Mouse (Mus musculus) CH12.LX (cell line): ENCODE data around the gene Fshr. TPM values are rescaled to one million over a fixed set of nuclear protein-coding genes. Genes with fewer than 3 reads are reported as not detected.

ENCODE experiments used
- DNase-seq: peaks from one replicate; pipeline ENCODE4 v3.0.0-alpha.2; 2013; ENCODE audit errors: extremely low read depth
- H3K27ac ChIP-seq: 2 replicates; pipeline ENCODE4 v1.5.1; 2012; ENCODE audit warnings: low read depth, mild to moderate bottlenecking, control low read depth, moderate library complexity; ENCODE audit not compliant: insufficient read depth
- H3K27me3 ChIP-seq: replicated peaks from 2 replicates; pipeline ENCODE3; 2012; ENCODE audit warnings: inconsistent platforms
- H3K36me3 ChIP-seq, 2 experiments: replicated peaks in 1 of 2; 2 replicates each; pipeline versions ENCODE3 to v1.6.1; 2012; ENCODE audit warnings: inconsistent platforms in 1 of 2, low read length in 1 of 2, mild to moderate bottlenecking in 1 of 2, mixed read lengths in 1 of 2, moderate library complexity in 1 of 2; ENCODE audit not compliant: control insufficient read depth in 1 of 2, insufficient read depth in 1 of 2
- H3K4me1 ChIP-seq, 2 experiments: 2 replicates each; pipeline ENCODE4 v1.6.1; 2012; ENCODE audit warnings: inconsistent platforms in 1 of 2, moderate library complexity in 1 of 2; ENCODE audit not compliant: insufficient read depth in 2 of 2, control insufficient read depth in 1 of 2
- H3K4me2 ChIP-seq: 2 replicates; pipeline ENCODE4 v1.6.1; 2012; ENCODE audit warnings: low read depth, mild to moderate bottlenecking, control low read depth; ENCODE audit not compliant: poor library complexity, insufficient read depth, severe bottlenecking
- H3K4me3 ChIP-seq, 3 experiments: fragments of 150-350 bp in 1 of 3; sonication (generic) in 1 of 3; replicated peaks in 1 of 3; 2 replicates each; pipeline versions ENCODE3 to v1.5.1; 2011 to 2012; ENCODE audit warnings: low read depth in 2 of 3, low read length in 2 of 3, mild to moderate bottlenecking in 2 of 3, moderate library complexity in 2 of 3, control low read depth in 1 of 3, improper control_type of control experiment in 1 of 3, inconsistent platforms in 1 of 3, mixed read lengths in 1 of 3; ENCODE audit not compliant: poor library complexity in 1 of 3
- H3K79me2 ChIP-seq: replicated peaks from 2 replicates; pipeline ENCODE4 v1.6.1; 2012; ENCODE audit warnings: mild to moderate bottlenecking, moderate library complexity; ENCODE audit not compliant: control insufficient read depth, poor library complexity, insufficient read depth, severe bottlenecking; ENCODE audit errors: extremely low read depth
- H3K9ac ChIP-seq: 2 replicates; pipeline ENCODE4 v1.6.1; 2012; ENCODE audit warnings: low read depth, mild to moderate bottlenecking, control low read depth, moderate library complexity; ENCODE audit not compliant: insufficient read depth
- H3K9me3 ChIP-seq: replicated peaks from 2 replicates; pipeline ENCODE3; 2012; ENCODE audit warnings: low read length, inconsistent platforms, mixed read lengths
- CHD2 ChIP-seq: IDR thresholded peaks from 2 replicates; pipeline ENCODE4 v1.6.1; 2011; ENCODE audit warnings: low read length, improper control_type of control experiment
- CTCF ChIP-seq, 2 experiments: IDR thresholded peaks in 1 of 2; conservative IDR thresholded peaks in 1 of 2; 2 replicates each; pipeline ENCODE4 v1.5.1; 2011 to 2012; ENCODE audit warnings: low read depth in 2 of 2, low read length in 2 of 2, improper control_type of control experiment in 1 of 2, inconsistent platforms in 1 of 2, mild to moderate bottlenecking in 1 of 2, moderate library complexity in 1 of 2
- E2F4 ChIP-seq: IDR thresholded peaks from 2 replicates; pipeline ENCODE4 v1.6.1; 2011; ENCODE audit warnings: low read depth, low read length, improper control_type of control experiment; ENCODE audit not compliant: insufficient replicate concordance
- ELF1 ChIP-seq: IDR thresholded peaks from 2 replicates; pipeline ENCODE4 v1.6.1; 2014; ENCODE audit warnings: low read depth, mild to moderate bottlenecking, inconsistent platforms, low read length, improper control_type of control experiment
- EP300 ChIP-seq: IDR thresholded peaks from 2 replicates; pipeline ENCODE4 v1.6.1; 2011; ENCODE audit warnings: low read length, improper control_type of control experiment
- GABPA ChIP-seq: IDR thresholded peaks from 2 replicates; pipeline ENCODE4 v1.6.1; 2012; ENCODE audit warnings: low read depth, low read length, improper control_type of control experiment, inconsistent platforms; ENCODE audit not compliant: insufficient replicate concordance
- HCFC1 ChIP-seq: IDR thresholded peaks from 2 replicates; pipeline ENCODE4 v1.6.1; 2012; ENCODE audit warnings: low read depth, mild to moderate bottlenecking, inconsistent platforms, low read length, improper control_type of control experiment
- IRF4 ChIP-seq: IDR thresholded peaks from 2 replicates; pipeline ENCODE4 v1.6.1; 2014; ENCODE audit warnings: low read depth, mild to moderate bottlenecking, inconsistent platforms, low read length, improper control_type of control experiment
- JUN ChIP-seq: IDR thresholded peaks from 2 replicates; pipeline ENCODE4 v1.6.1; 2011; ENCODE audit warnings: low read depth, mild to moderate bottlenecking, low read length, improper control_type of control experiment, moderate library complexity; ENCODE audit not compliant: insufficient read depth
- JUND ChIP-seq: conservative IDR thresholded peaks from 2 replicates; pipeline ENCODE4 v1.6.1; 2011; ENCODE audit warnings: low read depth, low read length, improper control_type of control experiment
- MAX ChIP-seq: IDR thresholded peaks from 2 replicates; pipeline ENCODE4 v1.6.1; 2011; ENCODE audit warnings: low read length, improper control_type of control experiment
- MEF2A ChIP-seq: IDR thresholded peaks from 2 replicates; pipeline ENCODE4 v1.6.1; 2014; ENCODE audit warnings: low read depth, mild to moderate bottlenecking, inconsistent platforms, low read length, improper control_type of control experiment, borderline replicate concordance
- MXI1 ChIP-seq: IDR thresholded peaks from 2 replicates; pipeline ENCODE4 v1.6.1; 2011; ENCODE audit warnings: mild to moderate bottlenecking, low read depth, low read length, improper control_type of control experiment
- NELFE ChIP-seq: IDR thresholded peaks from 2 replicates; pipeline ENCODE4 v1.6.1; 2011; ENCODE audit warnings: low read depth, low read length, improper control_type of control experiment
- NRF1 ChIP-seq: IDR thresholded peaks from 2 replicates; pipeline ENCODE4 v1.6.1; 2014; ENCODE audit warnings: low read depth, mild to moderate bottlenecking, inconsistent platforms, low read length, improper control_type of control experiment, moderate library complexity
- PAX5 ChIP-seq: IDR thresholded peaks from 2 replicates; pipeline ENCODE4 v1.6.1; 2012; ENCODE audit warnings: low read length, inconsistent platforms, mixed read lengths
- POLR2AphosphoS2 ChIP-seq: IDR thresholded peaks from 2 replicates; pipeline ENCODE4 v1.6.1; 2011; ENCODE audit warnings: low read depth, low read length, improper control_type of control experiment
- RAD21 ChIP-seq: IDR thresholded peaks from 2 replicates; pipeline ENCODE4 v1.6.1; 2011; ENCODE audit warnings: low read depth, mild to moderate bottlenecking, low read length, improper control_type of control experiment, moderate library complexity
- SIN3A ChIP-seq: IDR thresholded peaks from 2 replicates; pipeline ENCODE4 v1.6.1; 2012; ENCODE audit warnings: low read length, improper control_type of control experiment, inconsistent platforms
- SMC3 ChIP-seq: IDR thresholded peaks from 2 replicates; pipeline ENCODE4 v1.6.1; 2011; ENCODE audit warnings: low read depth, low read length, improper control_type of control experiment
- TBP ChIP-seq: conservative IDR thresholded peaks from 2 replicates; pipeline ENCODE4 v1.6.1; 2011; ENCODE audit warnings: low read depth, low read length, improper control_type of control experiment
- TCF12 ChIP-seq: IDR thresholded peaks from 2 replicates; pipeline ENCODE4 v1.6.1; 2014; ENCODE audit warnings: low read depth, mild to moderate bottlenecking, inconsistent platforms, low read length, improper control_type of control experiment
- ZKSCAN1 ChIP-seq: IDR thresholded peaks from 2 replicates; pipeline ENCODE4 v1.6.1; 2012; ENCODE audit warnings: low read depth, inconsistent platforms, low read length, improper control_type of control experiment, borderline replicate concordance
- ZMIZ1 ChIP-seq: IDR thresholded peaks from 2 replicates; pipeline ENCODE4 v1.6.1; 2012; ENCODE audit warnings: low read depth, mild to moderate bottlenecking, inconsistent platforms, low read length, improper control_type of control experiment
- dilution Hi-C: fragments of 300-500 bp; cut with MboI; formaldehyde crosslinking; loops from 2 replicates; pipeline ENCODE4 v1.14.3; 2020; ENCODE audit warnings: low sequenced_read_pairs; ENCODE audit not compliant: extremely low pct_unique_long_range_greater_than_20kb, extremely low pct_ligation_motif_present
- in situ Hi-C: fragments of 300-500 bp; cut with MboI; formaldehyde crosslinking; loops from 3 replicates; pipeline ENCODE4 v1.14.3; 2019; ENCODE audit warnings: low sequenced_read_pairs, low pct_ligation_motif_present, low pct_unique_long_range_greater_than_20kb, mixed read lengths
- polyA plus RNA-seq: library from polyadenylated mRNA; unstranded; fragments of >175 nt; gene quantifications from 2 replicates; pipeline ENCODE4 v1.2.1, GENCODE M21; 2012; ENCODE audit warnings: low read depth; ENCODE audit not compliant: insufficient read length
- total RNA-seq, 2 experiments: library from RNA; depleted of rRNA; stranded (reverse); fragments of 300-350 nt in 1 of 2; fragments of >200 nt in 1 of 2; gene quantifications; 2 replicates each; pipeline ENCODE4 v1.2.3; 2012 to 2014

Gene Fshr
- total and polyA plus RNA-seq, 3 experiments = not detected

GRCm38 (mm10) chr17:89082897-89083296 is 117.6 kb downstream of the Fshr start:
- Histone ChIP-seq H3K9me3 (no peaks in the 10 kb centered on the region), H3K36me3 (no peaks in the 10 kb centered on the region), H3K4me1 (no peaks in the 10 kb centered on the region), H3K79me2 (no peaks in the 10 kb centered on the region), H3K4me3 (no peak overlapping the region), H3K4me2 (no peak overlapping the region), H3K27me3 (no peaks in the 10 kb centered on the region), H3K9ac (no peak overlapping the region), H3K27ac (no peak overlapping the region)
- dilution Hi-C loops (no loop called here), in situ Hi-C loops (no loop called here)
- DNase-seq = no peak
- TF ChIP-seq POLR2AphosphoS2 = no peak
- no peak for TF ChIP-seq GABPA
- no peak for TF ChIP-seq MAX
- TF ChIP-seq SMC3 = no peak
- no peak for TF ChIP-seq IRF4
- TF ChIP-seq TBP = no peak
- TF ChIP-seq MEF2A = no peak
- TF ChIP-seq MXI1 = no peak
- no peak for TF ChIP-seq E2F4
- TF ChIP-seq RAD21 = no peak
- TF ChIP-seq SIN3A = no peak

- Histone ChIP-seq H3K9me3 (no peaks in the 10 kb centered on the region), H3K27ac (no peak overlapping the region), H3K4me1 (no peaks in the 10 kb centered on the region), H3K9ac (no peak overlapping the region), H3K4me2 (no peak overlapping the region), H3K79me2 (no peaks in the 10 kb centered on the region), H3K4me3 (no peak overlapping the region), H3K27me3 (no peaks in the 10 kb centered on the region), H3K36me3 (no peaks in the 10 kb centered on the region)
- TF ChIP-seq NRF1 (no peak), CTCF (conservative IDR thresholded peaks at IDR 0.05 in 1 of 2, IDR thresholded peaks at IDR 0.05 in 1 of 2; ENCODE audit: low read depth in 2 of 2, low read length in 2 of 2) (no peak), CHD2 (no peak), PAX5 (no peak), EP300 (no peak), JUN (no peak), SIN3A (no peak), ZKSCAN1 (no peak), ELF1 (no peak), IRF4 (no peak), NELFE (no peak), ZMIZ1 (no peak), TCF12 (no peak), JUND (no peak), TBP (no peak), HCFC1 (no peak)
- in situ Hi-C loops = no loop called here
- no peak for DNase-seq
- dilution Hi-C loops = no loop called here
These were observed 120.8 kb downstream of the Fshr start for GRCm38 (mm10) chr17:89079706-89080105.
